ENCODE assay signal across 8 mouse cellular contexts in the genomic region with DNA sequence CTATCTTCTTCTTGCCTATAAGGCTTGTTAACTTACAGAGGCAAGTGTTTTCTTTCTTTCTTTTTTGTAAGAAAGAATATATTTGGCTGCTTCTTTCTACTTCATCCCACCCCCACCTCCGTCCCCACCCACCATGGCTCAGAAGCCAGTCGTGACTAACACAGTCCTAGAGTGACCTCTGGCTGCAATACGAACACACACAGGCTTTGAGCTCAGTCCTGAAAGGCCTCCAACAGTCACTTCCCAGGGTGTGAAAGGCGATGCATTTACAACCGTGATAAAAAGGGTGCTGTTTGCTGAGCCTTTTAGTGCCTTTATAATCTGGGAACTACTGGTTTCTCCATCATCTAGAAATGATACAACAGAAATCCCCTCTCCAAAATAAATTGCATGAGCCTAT. TPM values are rescaled to one million over a fixed set of nuclear protein-coding genes. Genes with fewer than 3 reads are reported as not detected.
DNase-seq lines count a peak whose midpoint lies in the region; ATAC-seq and TF ChIP-seq lines count a peak whose summit lies in the region.

No protein-coding gene starts in this region.

- DNase-seq in heart, adult 11 months = peak; percentile 92
- DNase-seq in heart, embryonic 10.5 days (ENCODE audit: low spot score) = no peak
- DNase-seq in ZHBTc4 (ENCODE audit: low read depth, low spot score) = peak; percentile 34
- DNase-seq in liver, embryonic 11.5 days (ENCODE audit: low spot score) = no peak
- peak; percentile 37 for DNase-seq in retina, adult 2 months (ENCODE audit: low read depth, low spot score)
- no peak for DNase-seq in layer of hippocampus, adult 11-12 months (ENCODE audit: low spot score)

- TF ChIP-seq POLR2A in embryonic fibroblast, embryonic 13.5 days (IDR thresholded peaks at IDR 0.05; ENCODE audit: low read depth, low read length) = no peak

- no peak overlapping the region for H3K9ac ChIP-seq in liver, embryonic 11.5 days (ENCODE audit: low read depth, low read length)

- H3K4me3 ChIP-seq in heart, embryonic 10.5 days = no peak overlapping the region
- no peak overlapping the region for H3K4me3 ChIP-seq in embryonic fibroblast, embryonic 13.5 days (ENCODE audit: insufficient read depth, low read length)
- H3K4me3 ChIP-seq in liver, embryonic 11.5 days (ENCODE audit: low read depth, low read length) = no peak overlapping the region

- H3K9me3 ChIP-seq in heart, embryonic 10.5 days = no peaks in the 10 kb centered on the region
- no peaks in the 10 kb centered on the region for H3K9me3 ChIP-seq in liver, embryonic 11.5 days (ENCODE audit: control insufficient read depth, low read length)

- H3K4me1 ChIP-seq in heart, embryonic 10.5 days = no peaks in the 10 kb centered on the region
- H3K4me1 ChIP-seq in embryonic fibroblast, embryonic 13.5 days (ENCODE audit: control insufficient read depth, insufficient read depth, low read length) = no peaks in the 10 kb centered on the region
- H3K4me1 ChIP-seq in liver, embryonic 11.5 days (replicated peaks; ENCODE audit: control insufficient read depth, insufficient read depth, low read length) = no peaks in the 10 kb centered on the region

- H3K36me3 ChIP-seq in heart, embryonic 10.5 days = peaks cover 26% of the 10 kb centered on the region
- no peaks in the 10 kb centered on the region for H3K36me3 ChIP-seq in liver, embryonic 11.5 days (ENCODE audit: control insufficient read depth, insufficient read depth, low read length)

- WGBS in heart, embryonic 10.5 days = 12% methylated on average over 5 of the region's 5 CpGs
- WGBS in liver, embryonic 11.5 days = 24% methylated on average over 5 of the region's 5 CpGs

- no peaks in the 10 kb centered on the region for H3K27me3 ChIP-seq in heart, embryonic 10.5 days (ENCODE audit: insufficient read depth, poor library complexity, severe bottlenecking)
- no peaks in the 10 kb centered on the region for H3K27me3 ChIP-seq in liver, embryonic 11.5 days (replicated peaks; ENCODE audit: control insufficient read depth, insufficient read depth, low read length)

- no peak overlapping the region for H3K4me2 ChIP-seq in liver, embryonic 11.5 days

- H3K27ac ChIP-seq in heart, embryonic 10.5 days = no peak overlapping the region
- H3K27ac ChIP-seq in embryonic fibroblast, embryonic 13.5 days (ENCODE audit: insufficient read depth, low read length) = no peak overlapping the region
- no peak overlapping the region for H3K27ac ChIP-seq in liver, embryonic 11.5 days (ENCODE audit: low read depth, low read length)

- TF ChIP-seq CTCF in embryonic fibroblast, embryonic 13.5 days (IDR thresholded peaks at IDR 0.05; ENCODE audit: borderline replicate concordance, insufficient read depth, low read length) = peak; percentile 69

- ATAC-seq in hematopoietic stem cell, adult 5-6 weeks (replicated peaks in 1 of 2; ENCODE audit: insufficient read depth in 1 of 2, low FRiP score in 2 of 2, low TSS enrichment in 1 of 2, low read depth in 1 of 2, poor library complexity in 2 of 2, severe bottlenecking in 2 of 2) = peak; percentile 80 to 85
- ATAC-seq in liver, embryonic 11.5 days (replicated peaks; ENCODE audit: low FRiP score) = 0 out of 2 replicates have a peak, but pooled peaks have one; percentile 53

RNA-seq across cellular contexts. Expression of a gene that starts 49.4 kb away (rescaled TPM):
- polyA plus RNA-seq in heart, embryonic 10.5 days (2016; fragmentation: Nextera tagmentation; extraction: Ambion mirVana) = not detected in 2 replicates
- not detected in 2 replicates for polyA plus RNA-seq in embryonic fibroblast, embryonic 13.5 days (2011; ENCODE audit: insufficient read length, low read depth, missing spikeins)
- not detected in 2 replicates for total RNA-seq in hematopoietic stem cell, adult 5-6 weeks (2017)
- not detected in 2 replicates for polyA plus RNA-seq in liver, embryonic 11.5 days (2014; fragmentation: Nextera tagmentation; extraction: Ambion mirVana)

Comparison
In these comparisons a context has a peak if more than half of its experiments do, and no peak if none do; other contexts are left out.
1. DNase-seq: peak in heart, adult 11 months (single experiment), ZHBTc4 (single experiment) and retina, adult 2 months (single experiment); none in heart, embryonic 10.5 days (single experiment), liver, embryonic 11.5 days (single experiment) and layer of hippocampus, adult 11-12 months (single experiment).